Mouse (Mus musculus): Measurements from ENCODE around the gene Olfr572. TPM values are rescaled to one million over a fixed set of nuclear protein-coding genes. Genes with fewer than 3 reads are reported as not detected.

Olfr572 gene
- not detected in 2 replicates for polyA plus RNA-seq (2014; fragmentation: Nextera tagmentation; extraction: Ambion mirVana)

GRCm38 (mm10) chr7:102924109-102924508 is at the start of gene Olfr572:
TSS of gene Olfr572 (plus strand) at chr7:102924409.
- Histone ChIP-seq H3K27ac (ENCODE audit: low read depth, low read length) (no peak within 1 kb of the TSS), H3K36me3 (ENCODE audit: control insufficient read depth, insufficient read depth, low read length) (no peaks in the 10 kb centered on the region), H3K27me3 (ENCODE audit: control insufficient read depth, insufficient read depth, low read length) (no peaks in the 10 kb centered on the region), H3K4me3 (ENCODE audit: low read length) (no peak within 1 kb of the TSS), H3K4me1 (ENCODE audit: control insufficient read depth, insufficient read depth, low read length) (no peaks in the 10 kb centered on the region), H3K4me2 (replicated peaks; ENCODE audit: low read depth, low read length) (no peak within 1 kb of the TSS), H3K9me3 (ENCODE audit: control insufficient read depth, low read length) (no peaks in the 10 kb centered on the region), H3K9ac (ENCODE audit: low read depth, low read length) (no peak within 1 kb of the TSS)
- ATAC-seq (ENCODE audit: low FRiP score, low TSS enrichment): no peak
- 63% methylated on average over 1 of the region's 1 CpGs for WGBS

GRCm38 (mm10) chr7:102876822-102877221 is 47.4 kb upstream of the Olfr572 start, which contains the start of gene Olfr568:
TSS of gene Olfr568 (plus strand) at chr7:102877122.
- H3K27ac ChIP-seq (ENCODE audit: low read depth, low read length): no peak within 1 kb of the TSS
- no peak within 1 kb of the TSS for H3K4me2 ChIP-seq (replicated peaks; ENCODE audit: low read depth, low read length)
- H3K4me1 ChIP-seq (ENCODE audit: control insufficient read depth, insufficient read depth, low read length): no peaks in the 10 kb centered on the region
- H3K9ac ChIP-seq (ENCODE audit: low read depth, low read length): no peak within 1 kb of the TSS
- H3K4me3 ChIP-seq (ENCODE audit: low read length): no peak within 1 kb of the TSS
- no peaks in the 10 kb centered on the region for H3K27me3 ChIP-seq (ENCODE audit: control insufficient read depth, insufficient read depth, low read length)
- ATAC-seq (ENCODE audit: low FRiP score, low TSS enrichment): no peak
- H3K9me3 ChIP-seq (ENCODE audit: control insufficient read depth, low read length): no peaks in the 10 kb centered on the region
- no peaks in the 10 kb centered on the region for H3K36me3 ChIP-seq (ENCODE audit: control insufficient read depth, insufficient read depth, low read length)

- Histone ChIP-seq H3K36me3 (ENCODE audit: control insufficient read depth, insufficient read depth, low read length) (no peaks in the 10 kb centered on the region), H3K9me3 (ENCODE audit: control insufficient read depth, low read length) (no peaks in the 10 kb centered on the region), H3K4me2 (replicated peaks; ENCODE audit: low read depth, low read length) (no peak within 1 kb of the TSS), H3K4me1 (ENCODE audit: control insufficient read depth, insufficient read depth, low read length) (no peaks in the 10 kb centered on the region), H3K27ac (ENCODE audit: low read depth, low read length) (no peak within 1 kb of the TSS), H3K27me3 (ENCODE audit: control insufficient read depth, insufficient read depth, low read length) (no peaks in the 10 kb centered on the region), H3K9ac (ENCODE audit: low read depth, low read length) (no peak within 1 kb of the TSS), H3K4me3 (ENCODE audit: low read length) (no peak within 1 kb of the TSS)
- ATAC-seq (ENCODE audit: low FRiP score, low TSS enrichment): no peak
- 64% methylated on average over 3 of the region's 3 CpGs for WGBS
These were observed 33.4 kb upstream of the Olfr572 start, which contains the start of gene Olfr569 for GRCm38 (mm10) chr7:102890782-102891181. TSS of gene Olfr569 (minus strand) at chr7:102890882.

- 24% methylated on average over 1 of the region's 1 CpGs for WGBS
- no peaks in the 10 kb centered on the region for H3K36me3 ChIP-seq (ENCODE audit: control insufficient read depth, insufficient read depth, low read length)
- no peaks in the 10 kb centered on the region for H3K9me3 ChIP-seq (ENCODE audit: control insufficient read depth, low read length)
- H3K4me2 ChIP-seq (replicated peaks; ENCODE audit: low read depth, low read length): no peak overlapping the region
- H3K4me3 ChIP-seq (ENCODE audit: low read length): no peak overlapping the region
- H3K27me3 ChIP-seq (ENCODE audit: control insufficient read depth, insufficient read depth, low read length): no peaks in the 10 kb centered on the region
- no peak overlapping the region for H3K9ac ChIP-seq (ENCODE audit: low read depth, low read length)
- no peak overlapping the region for H3K27ac ChIP-seq (ENCODE audit: low read depth, low read length)
- ATAC-seq (ENCODE audit: low FRiP score, low TSS enrichment): no peak
- no peaks in the 10 kb centered on the region for H3K4me1 ChIP-seq (ENCODE audit: control insufficient read depth, insufficient read depth, low read length)
These were observed 8.9 kb upstream of the Olfr572 start for GRCm38 (mm10) chr7:102915261-102915660.

GRCm38 (mm10) chr7:102916405-102916804 is 7.8 kb upstream of the Olfr572 start:
- WGBS: 68% methylated on average over 5 of the region's 5 CpGs
- no peaks in the 10 kb centered on the region for H3K9me3 ChIP-seq (ENCODE audit: control insufficient read depth, low read length)
- H3K27me3 ChIP-seq (ENCODE audit: control insufficient read depth, insufficient read depth, low read length): no peaks in the 10 kb centered on the region
- no peak overlapping the region for H3K4me2 ChIP-seq (replicated peaks; ENCODE audit: low read depth, low read length)
- H3K27ac ChIP-seq (ENCODE audit: low read depth, low read length): no peak overlapping the region
- H3K4me1 ChIP-seq (ENCODE audit: control insufficient read depth, insufficient read depth, low read length): no peaks in the 10 kb centered on the region
- H3K36me3 ChIP-seq (ENCODE audit: control insufficient read depth, insufficient read depth, low read length): no peaks in the 10 kb centered on the region
- no peak for ATAC-seq (ENCODE audit: low FRiP score, low TSS enrichment)
- H3K4me3 ChIP-seq (ENCODE audit: low read length): no peak overlapping the region
- H3K9ac ChIP-seq (ENCODE audit: low read depth, low read length): no peak overlapping the region

GRCm38 (mm10) chr7:102917032-102917875 is 7.0 kb upstream of the Olfr572 start, which contains the start of gene Olfr571:
TSS of gene Olfr571 (minus strand) at chr7:102917536.
- Histone ChIP-seq H3K27ac (ENCODE audit: low read depth, low read length) (no peak within 1 kb of the TSS), H3K36me3 (ENCODE audit: control insufficient read depth, insufficient read depth, low read length) (no peaks in the 10 kb centered on the region), H3K4me1 (ENCODE audit: control insufficient read depth, insufficient read depth, low read length) (no peaks in the 10 kb centered on the region), H3K9me3 (ENCODE audit: control insufficient read depth, low read length) (no peaks in the 10 kb centered on the region), H3K27me3 (ENCODE audit: control insufficient read depth, insufficient read depth, low read length) (no peaks in the 10 kb centered on the region), H3K9ac (ENCODE audit: low read depth, low read length) (no peak within 1 kb of the TSS), H3K4me3 (ENCODE audit: low read length) (no peak within 1 kb of the TSS), H3K4me2 (replicated peaks; ENCODE audit: low read depth, low read length) (no peak within 1 kb of the TSS)
- 64% methylated on average over 4 of the region's 4 CpGs for WGBS
- no peak for ATAC-seq (ENCODE audit: low FRiP score, low TSS enrichment)

GRCm38 (mm10) chr7:102919632-102920031 is 4.6 kb upstream of the Olfr572 start:
- no peaks in the 10 kb centered on the region for H3K9me3 ChIP-seq (ENCODE audit: control insufficient read depth, low read length)
- H3K27me3 ChIP-seq (ENCODE audit: control insufficient read depth, insufficient read depth, low read length): no peaks in the 10 kb centered on the region
- ATAC-seq (ENCODE audit: low FRiP score, low TSS enrichment): 0 out of 2 replicates have a peak, but pooled peaks have one; percentile 75
- H3K4me3 ChIP-seq (ENCODE audit: low read length): no peak overlapping the region
- no peak overlapping the region for H3K9ac ChIP-seq (ENCODE audit: low read depth, low read length)
- H3K4me1 ChIP-seq (ENCODE audit: control insufficient read depth, insufficient read depth, low read length): no peaks in the 10 kb centered on the region
- WGBS: 12% methylated on average over 1 of the region's 1 CpGs
- no peak overlapping the region for H3K4me2 ChIP-seq (replicated peaks; ENCODE audit: low read depth, low read length)
- H3K27ac ChIP-seq (ENCODE audit: low read depth, low read length): no peak overlapping the region
- no peaks in the 10 kb centered on the region for H3K36me3 ChIP-seq (ENCODE audit: control insufficient read depth, insufficient read depth, low read length)

- Histone ChIP-seq H3K9me3 (ENCODE audit: control insufficient read depth, low read length) (no peaks in the 10 kb centered on the region), H3K27me3 (ENCODE audit: control insufficient read depth, insufficient read depth, low read length) (no peaks in the 10 kb centered on the region), H3K9ac (ENCODE audit: low read depth, low read length) (no peak overlapping the region), H3K36me3 (ENCODE audit: control insufficient read depth, insufficient read depth, low read length) (no peaks in the 10 kb centered on the region), H3K4me2 (replicated peaks; ENCODE audit: low read depth, low read length) (no peak overlapping the region), H3K4me3 (ENCODE audit: low read length) (no peak overlapping the region), H3K4me1 (ENCODE audit: control insufficient read depth, insufficient read depth, low read length) (no peaks in the 10 kb centered on the region), H3K27ac (ENCODE audit: low read depth, low read length) (no peak overlapping the region)
- ATAC-seq (ENCODE audit: low FRiP score, low TSS enrichment): no peak
- 72% methylated on average over 3 of the region's 3 CpGs for WGBS
These were observed 2.9 kb downstream of the Olfr572 start for GRCm38 (mm10) chr7:102927105-102927504.

- Histone ChIP-seq H3K36me3 (ENCODE audit: control insufficient read depth, insufficient read depth, low read length) (no peaks in the 10 kb centered on the region), H3K4me1 (ENCODE audit: control insufficient read depth, insufficient read depth, low read length) (no peaks in the 10 kb centered on the region), H3K27ac (ENCODE audit: low read depth, low read length) (no peak within 1 kb of the TSS), H3K9me3 (ENCODE audit: control insufficient read depth, low read length) (no peaks in the 10 kb centered on the region), H3K4me3 (ENCODE audit: low read length) (no peak within 1 kb of the TSS), H3K9ac (ENCODE audit: low read depth, low read length) (no peak within 1 kb of the TSS), H3K4me2 (replicated peaks; ENCODE audit: low read depth, low read length) (no peak within 1 kb of the TSS), H3K27me3 (ENCODE audit: control insufficient read depth, insufficient read depth, low read length) (no peaks in the 10 kb centered on the region)
- WGBS: 93% methylated on average over 2 of the region's 2 CpGs
- ATAC-seq (ENCODE audit: low FRiP score, low TSS enrichment): no peak
These were observed 18.3 kb downstream of the Olfr572 start, which contains the start of gene Olfr573-ps1 for GRCm38 (mm10) chr7:102942475-102942874. TSS of gene Olfr573-ps1 (minus strand) at chr7:102942575.

Data from kidney, embryonic 14.5 days (tissue).